In the genomic region with DNA sequence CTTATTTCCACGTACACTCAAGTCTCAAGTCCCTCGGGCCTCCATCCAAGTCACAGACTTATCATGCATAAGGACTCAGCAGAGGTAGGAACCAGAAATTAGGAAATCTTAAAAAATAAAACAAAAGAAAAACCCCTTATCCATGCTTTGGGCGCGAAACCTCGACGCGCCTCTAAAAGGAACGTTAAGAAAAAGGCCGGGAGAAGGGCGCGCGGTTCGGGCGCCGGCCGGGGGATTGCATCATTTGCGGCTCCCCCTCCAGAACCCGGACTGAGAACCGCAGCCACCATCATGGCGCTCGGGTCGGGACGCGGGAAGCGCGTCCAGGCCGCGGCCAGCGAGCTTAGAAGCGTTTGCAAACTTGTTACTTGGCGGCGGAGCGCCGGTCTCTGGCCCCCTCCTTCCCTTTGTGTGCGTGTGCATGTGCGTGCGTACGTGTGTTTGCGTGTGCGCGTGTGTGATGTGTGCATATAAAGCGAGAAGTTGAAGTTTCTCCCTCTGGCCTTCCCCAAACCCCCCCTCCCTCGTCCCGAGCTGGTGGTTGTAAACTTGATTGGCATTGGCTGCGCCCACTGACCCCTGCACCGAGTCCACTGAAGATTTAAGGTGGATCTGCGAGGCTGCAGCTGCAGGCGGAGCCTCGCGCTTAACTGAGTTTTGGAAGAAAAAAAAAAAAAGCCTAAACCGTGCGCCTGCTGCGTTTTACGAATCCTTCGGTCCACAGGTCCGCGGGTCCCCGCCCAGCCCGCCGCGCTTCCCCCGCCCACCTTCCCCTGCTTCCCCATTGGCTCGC, we compare ENCODE assay signal across 8 mouse cellular contexts. TPM values are rescaled to one million over a fixed set of nuclear protein-coding genes. Genes with fewer than 3 reads are reported as not detected.
A peak's percentile ranks its signal among the peaks of the same experiment; 100 is the strongest.
DNase-seq lines count a peak whose midpoint lies in the region; ATAC-seq and TF ChIP-seq lines count a peak whose summit lies in the region.

No protein-coding gene starts in this region.

- TF ChIP-seq EP300 in stomach, postnatal 0 days (optimal IDR thresholded peaks at IDR 0.05) = peak; percentile 71

- peak overlapping the region; percentile 99 for H3K27ac ChIP-seq in heart, embryonic 13.5 days (replicated peaks)
- H3K27ac ChIP-seq in kidney, postnatal 0 days = peak overlapping the region; percentile 98
- peak overlapping the region; percentile 100 for H3K27ac ChIP-seq in liver, embryonic 16.5 days (ENCODE audit: low read length)
- peak overlapping the region; percentile 91 for H3K27ac ChIP-seq in neural tube, embryonic 12.5 days
- peak overlapping the region; percentile 98 for H3K27ac ChIP-seq in stomach, postnatal 0 days (replicated peaks)

- peak overlapping the region; percentile 92 for H3K9ac ChIP-seq in heart, embryonic 13.5 days
- peak overlapping the region; percentile 87 for H3K9ac ChIP-seq in kidney, postnatal 0 days (ENCODE audit: low read depth, low read length)
- H3K9ac ChIP-seq in liver, embryonic 16.5 days (ENCODE audit: low read depth, low read length) = peak overlapping the region; percentile 94
- peak overlapping the region; percentile 81 for H3K9ac ChIP-seq in neural tube, embryonic 12.5 days
- H3K9ac ChIP-seq in stomach, postnatal 0 days (ENCODE audit: low read length) = peak overlapping the region; percentile 88

- H3K9me3 ChIP-seq in erythroblast, embryonic 14.5 days (ENCODE audit: control insufficient read depth, low read length) = no peaks in the 10 kb centered on the region
- no peaks in the 10 kb centered on the region for H3K9me3 ChIP-seq in heart, embryonic 13.5 days
- no peaks in the 10 kb centered on the region for H3K9me3 ChIP-seq in kidney, postnatal 0 days (replicated peaks; ENCODE audit: low read length)
- H3K9me3 ChIP-seq in liver, embryonic 16.5 days (replicated peaks; ENCODE audit: control insufficient read depth, low read length) = no peaks in the 10 kb centered on the region
- H3K9me3 ChIP-seq in neural tube, embryonic 12.5 days = no peaks in the 10 kb centered on the region
- H3K9me3 ChIP-seq in stomach, postnatal 0 days (ENCODE audit: control insufficient read depth, low read length) = no peaks in the 10 kb centered on the region

- H3K4me2 ChIP-seq in heart, embryonic 13.5 days = peak overlapping the region; percentile 91
- peak overlapping the region; percentile 88 for H3K4me2 ChIP-seq in kidney, postnatal 0 days (ENCODE audit: low read length)
- peak overlapping the region; percentile 99 for H3K4me2 ChIP-seq in liver, embryonic 16.5 days (ENCODE audit: low read depth, low read length)
- H3K4me2 ChIP-seq in neural tube, embryonic 12.5 days (replicated peaks) = peak overlapping the region; percentile 92
- peak overlapping the region; percentile 95 for H3K4me2 ChIP-seq in stomach, postnatal 0 days (replicated peaks; ENCODE audit: low read depth)

- peaks cover 62% of the 10 kb centered on the region for H3K36me3 ChIP-seq in erythroblast, embryonic 14.5 days (ENCODE audit: control insufficient read depth)
- peaks cover 13% of the 10 kb centered on the region for H3K36me3 ChIP-seq in heart, embryonic 13.5 days
- 0 out of 2 replicates have a peak, but pooled peaks cover 3% of the 10 kb centered on the region for H3K36me3 ChIP-seq in kidney, postnatal 0 days (ENCODE audit: insufficient read depth, low read length)
- H3K36me3 ChIP-seq in liver, embryonic 16.5 days (ENCODE audit: control insufficient read depth, insufficient read depth) = peaks cover 10% of the 10 kb centered on the region
- no peaks in the 10 kb centered on the region for H3K36me3 ChIP-seq in neural tube, embryonic 12.5 days
- no peaks in the 10 kb centered on the region for H3K36me3 ChIP-seq in stomach, postnatal 0 days (ENCODE audit: control insufficient read depth, insufficient read depth, low read length)

- under 1% methylated on average over 63 of the region's 63 CpGs for WGBS in heart, embryonic 13.5 days
- WGBS in kidney, postnatal 0 days = under 1% methylated on average over 63 of the region's 63 CpGs
- under 1% methylated on average over 63 of the region's 63 CpGs for WGBS in liver, embryonic 16.5 days (ENCODE audit: insufficient replicate concordance)
- under 1% methylated on average over 63 of the region's 63 CpGs for WGBS in neural tube, embryonic 12.5 days
- under 1% methylated on average over 63 of the region's 63 CpGs for WGBS in stomach, postnatal 0 days

- H3K27me3 ChIP-seq in erythroblast, embryonic 14.5 days (ENCODE audit: control insufficient read depth) = no peaks in the 10 kb centered on the region
- H3K27me3 ChIP-seq in heart, embryonic 13.5 days (replicated peaks) = no peaks in the 10 kb centered on the region
- H3K27me3 ChIP-seq in kidney, postnatal 0 days (ENCODE audit: insufficient read depth, low read length) = no peaks in the 10 kb centered on the region
- no peaks in the 10 kb centered on the region for H3K27me3 ChIP-seq in liver, embryonic 16.5 days (ENCODE audit: control insufficient read depth, insufficient read depth, low read depth, low read length)
- H3K27me3 ChIP-seq in neural tube, embryonic 12.5 days (replicated peaks) = no peaks in the 10 kb centered on the region
- H3K27me3 ChIP-seq in stomach, postnatal 0 days (ENCODE audit: control insufficient read depth, insufficient read depth, low read length) = no peaks in the 10 kb centered on the region

- ATAC-seq in heart, embryonic 13.5 days (ENCODE audit: extremely low read depth, insufficient number of reproducible peaks, low FRiP score, low TSS enrichment) = peak; percentile 76
- ATAC-seq in kidney, postnatal 0 days (replicated peaks; ENCODE audit: low FRiP score, low read depth) = peak; percentile 94
- peak; percentile 79 for ATAC-seq in liver, embryonic 16.5 days (ENCODE audit: low read depth)
- peak; percentile 83 for ATAC-seq in neural tube, embryonic 12.5 days (ENCODE audit: low FRiP score, low read depth)
- peak; percentile 94 for ATAC-seq in stomach, postnatal 0 days (ENCODE audit: low FRiP score, low TSS enrichment)

- peaks cover 55% of the 10 kb centered on the region for H3K4me1 ChIP-seq in erythroblast, embryonic 14.5 days (ENCODE audit: control insufficient read depth)
- peaks cover 62% of the 10 kb centered on the region for H3K4me1 ChIP-seq in heart, embryonic 13.5 days
- H3K4me1 ChIP-seq in kidney, postnatal 0 days (replicated peaks; ENCODE audit: insufficient read depth, low read length) = peaks cover 10% of the 10 kb centered on the region; the same call in 1 of the 2 replicates
- peaks cover 39% of the 10 kb centered on the region for H3K4me1 ChIP-seq in liver, embryonic 16.5 days (ENCODE audit: control insufficient read depth, low read depth, low read length)
- peaks cover 31% of the 10 kb centered on the region for H3K4me1 ChIP-seq in neural tube, embryonic 12.5 days
- H3K4me1 ChIP-seq in stomach, postnatal 0 days (replicated peaks; ENCODE audit: control insufficient read depth, insufficient read depth) = no peaks in the 10 kb centered on the region

- H3K4me3 ChIP-seq in erythroblast, embryonic 14.5 days (replicated peaks) = peak overlapping the region; percentile 77
- peak overlapping the region; percentile 64 for H3K4me3 ChIP-seq in heart, embryonic 13.5 days
- peak overlapping the region; percentile 62 for H3K4me3 ChIP-seq in kidney, postnatal 0 days (replicated peaks; ENCODE audit: low read depth, low read length)
- H3K4me3 ChIP-seq in liver, embryonic 16.5 days (ENCODE audit: low read depth, low read length) = peak overlapping the region; percentile 86
- H3K4me3 ChIP-seq in neural tube, embryonic 12.5 days = peak overlapping the region; percentile 60
- H3K4me3 ChIP-seq in stomach, postnatal 0 days (ENCODE audit: low read depth, low read length) = peak overlapping the region; percentile 64

- DNase-seq in CD8-positive naive resting alpha-beta T cell, adult 2 months (ENCODE audit: low read depth in 2 of 2, low spot score in 2 of 2) = peak; percentile 61 to 75
- peak; percentile 87 for DNase-seq in brain, embryonic 18.5 days (ENCODE audit: low read depth, low spot score)
- peak; percentile 97 for DNase-seq in kidney, postnatal 0 days (ENCODE audit: low spot score)
- peak; percentile 92 for DNase-seq in stomach, postnatal 0 days (ENCODE audit: low spot score)

- no peak for TF ChIP-seq CTCF in kidney, postnatal 0 days (IDR thresholded peaks at IDR 0.05; ENCODE audit: low read depth)
- TF ChIP-seq CTCF in stomach, postnatal 0 days (IDR thresholded peaks at IDR 0.05; ENCODE audit: low read depth) = no peak

RNA-seq across cellular contexts. Expression of gene Cdkn1b, which starts 8.1 kb away (rescaled TPM):
- 6.9 and 7.0 TPM in 2 replicates for polyA plus RNA-seq in erythroblast, embryonic 14.5 days (2012)
- polyA plus RNA-seq in heart, embryonic 13.5 days (2015; fragmentation: Nextera tagmentation; extraction: Ambion mirVana) = 14.4 and 17.4 TPM in 2 replicates
- 25.1 and 25.9 TPM in 2 replicates for polyA plus RNA-seq in kidney, postnatal 0 days (2015; fragmentation: Nextera tagmentation; extraction: Ambion mirVana)
- polyA plus RNA-seq in liver, embryonic 16.5 days (2015; fragmentation: Nextera tagmentation; extraction: Ambion mirVana) = 11.7 and 17.4 TPM in 2 replicates
- polyA plus RNA-seq in neural tube, embryonic 12.5 days (2016; fragmentation: Nextera tagmentation; extraction: Ambion mirVana) = 21.0 and 24.8 TPM in 2 replicates
- polyA plus RNA-seq in stomach, postnatal 0 days (2015; fragmentation: Nextera tagmentation; extraction: Ambion mirVana) = 11.7 and 14.4 TPM in 2 replicates

RNA-seq across cellular contexts. Expression of gene Gpr19, which starts 29.9 kb away (rescaled TPM):
- 0.36 and 0.61 TPM in 2 replicates for polyA plus RNA-seq in erythroblast, embryonic 14.5 days (2012)
- polyA plus RNA-seq in heart, embryonic 13.5 days (2015; fragmentation: Nextera tagmentation; extraction: Ambion mirVana) = 8.5 and 8.6 TPM in 2 replicates
- polyA plus RNA-seq in kidney, postnatal 0 days (2015; fragmentation: Nextera tagmentation; extraction: Ambion mirVana) = 11.1 and 12.1 TPM in 2 replicates
- 5.7 and 6.4 TPM in 2 replicates for polyA plus RNA-seq in liver, embryonic 16.5 days (2015; fragmentation: Nextera tagmentation; extraction: Ambion mirVana)
- polyA plus RNA-seq in neural tube, embryonic 12.5 days (2016; fragmentation: Nextera tagmentation; extraction: Ambion mirVana) = 33.2 and 35.7 TPM in 2 replicates
- polyA plus RNA-seq in stomach, postnatal 0 days (2015; fragmentation: Nextera tagmentation; extraction: Ambion mirVana) = 6.6 and 6.9 TPM in 2 replicates

RNA-seq across cellular contexts. Expression of gene Apold1, which starts 53.2 kb away (rescaled TPM):
- 0.01 and 0.03 TPM in 2 replicates for polyA plus RNA-seq in erythroblast, embryonic 14.5 days (2012)
- 6.8 and 7.8 TPM in 2 replicates for polyA plus RNA-seq in heart, embryonic 13.5 days (2015; fragmentation: Nextera tagmentation; extraction: Ambion mirVana)
- 4.4 and 4.5 TPM in 2 replicates for polyA plus RNA-seq in kidney, postnatal 0 days (2015; fragmentation: Nextera tagmentation; extraction: Ambion mirVana)
- 2.0 and 2.3 TPM in 2 replicates for polyA plus RNA-seq in liver, embryonic 16.5 days (2015; fragmentation: Nextera tagmentation; extraction: Ambion mirVana)
- polyA plus RNA-seq in neural tube, embryonic 12.5 days (2016; fragmentation: Nextera tagmentation; extraction: Ambion mirVana) = 4.7 and 4.9 TPM in 2 replicates
- 1.5 and 1.8 TPM in 2 replicates for polyA plus RNA-seq in stomach, postnatal 0 days (2015; fragmentation: Nextera tagmentation; extraction: Ambion mirVana)

Comparison
In these comparisons a context has a peak if more than half of its experiments do, and no peak if none do; other contexts are left out.
1. Peak in every context shown above with its lines: DNase-seq, ATAC-seq, H3K4me3 ChIP-seq and H3K27ac ChIP-seq.